Mouse (Mus musculus): ENCODE data around the gene Cavin1.

- TF ChIP-seq POLR2A (IDR thresholded peaks at IDR 0.05; ENCODE audit: insufficient read length, low read depth) (no peak), POLR2AphosphoS2 (IDR thresholded peaks at IDR 0.05; ENCODE audit: insufficient read length, low read depth) (no peak), USF1 (IDR thresholded peaks at IDR 0.05; ENCODE audit: low read depth) (no peak), MYOG (IDR thresholded peaks at IDR 0.05; ENCODE audit: control insufficient read depth in 1 of 3, insufficient read depth in 1 of 3, insufficient read length in 2 of 3, low read depth in 2 of 3) (no peak), CEBPB (IDR thresholded peaks at IDR 0.05; ENCODE audit: insufficient read depth, poor library complexity, severe bottlenecking) (no peak), E2F4 (IDR thresholded peaks at IDR 0.05; ENCODE audit: insufficient read depth) (no peak), TCF12 (IDR thresholded peaks at IDR 0.05; ENCODE audit: insufficient read depth, poor library complexity, severe bottlenecking) (no peak)
These were observed 5.7 kb downstream of the Cavin1 start for GRCm38 (mm10) chr11:100964901-100965542.

Data from myocyte (in vitro differentiated cells).